Mouse (Mus musculus): ENCODE data around the gene Krtap9-3. TPM values are rescaled to one million over a fixed set of nuclear protein-coding genes. Genes with fewer than 3 reads are reported as not detected.

Krtap9-3 gene
- total RNA-seq, 2 experiments from 2014 or later, result not detected

DNA sequence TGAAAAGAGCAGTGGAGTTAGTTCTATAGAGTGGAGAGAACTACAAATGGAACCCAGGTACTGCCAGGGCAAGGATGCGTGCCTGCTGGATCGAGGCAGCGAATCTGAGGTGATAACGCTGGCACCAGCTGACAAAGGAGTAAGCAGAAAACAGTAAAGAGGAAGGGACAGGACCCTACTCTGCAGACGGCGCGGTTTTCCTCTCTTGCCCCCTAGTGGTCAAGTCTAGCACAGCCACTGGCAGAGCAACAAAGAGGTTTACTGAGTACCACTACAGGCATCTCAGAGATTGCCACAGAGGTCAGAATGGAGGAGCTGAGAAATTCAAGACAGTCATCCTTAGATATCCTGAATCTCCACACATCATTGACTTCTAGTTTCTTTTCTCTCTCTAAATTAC, 23.8 kb downstream of the Krtap9-3 start:
- peak; percentile 79 for ATAC-seq (replicated peaks; ENCODE audit: poor library complexity, severe bottlenecking)

DNA sequence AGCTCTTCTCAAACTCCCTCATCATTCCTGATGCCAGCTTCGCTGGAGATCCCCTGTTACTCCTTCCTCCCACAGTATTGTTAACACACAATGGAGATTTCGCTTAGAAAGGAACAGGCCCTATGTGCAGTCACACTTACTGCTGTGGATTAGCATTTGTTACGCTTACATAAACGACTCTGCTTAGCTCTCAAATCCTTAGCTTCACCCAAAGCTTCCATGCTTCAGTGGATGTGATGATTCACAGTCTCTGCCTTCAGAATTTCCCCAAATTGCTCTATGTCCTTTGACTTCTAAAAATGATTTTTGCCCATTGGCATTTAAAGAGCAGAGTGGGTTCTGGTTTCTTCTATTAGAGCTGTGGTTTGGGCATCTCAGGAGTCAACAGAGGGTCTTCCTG, 24.7 kb downstream of the Krtap9-3 start:
- no peak for ATAC-seq (replicated peaks; ENCODE audit: poor library complexity, severe bottlenecking)

DNA sequence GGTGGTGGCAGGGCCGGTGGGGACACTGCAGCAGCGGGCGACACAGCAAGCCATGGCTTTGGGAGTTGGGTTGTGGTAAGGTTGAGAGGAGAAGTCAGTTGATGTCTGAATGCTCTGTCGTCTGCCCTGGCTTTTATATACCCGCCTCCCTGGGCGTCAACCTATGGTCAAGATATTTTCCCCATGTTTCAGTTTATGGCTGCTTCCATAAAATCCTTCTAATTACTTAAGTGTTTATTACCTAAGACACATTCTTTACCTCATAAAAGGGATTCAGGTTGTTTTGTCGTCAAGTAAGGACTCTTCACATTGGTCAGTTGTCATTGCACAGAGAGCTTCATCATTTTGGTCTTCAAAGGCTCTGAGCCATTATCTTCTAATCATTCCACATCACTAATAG, 31.4 kb downstream of the Krtap9-3 start, which contains the start of gene Krtap3-1:
Gene Krtap3-1 (minus strand): TSS at position 101 of the 400 bp plus-strand sequence.
- no peak for ATAC-seq (replicated peaks; ENCODE audit: poor library complexity, severe bottlenecking)

DNA sequence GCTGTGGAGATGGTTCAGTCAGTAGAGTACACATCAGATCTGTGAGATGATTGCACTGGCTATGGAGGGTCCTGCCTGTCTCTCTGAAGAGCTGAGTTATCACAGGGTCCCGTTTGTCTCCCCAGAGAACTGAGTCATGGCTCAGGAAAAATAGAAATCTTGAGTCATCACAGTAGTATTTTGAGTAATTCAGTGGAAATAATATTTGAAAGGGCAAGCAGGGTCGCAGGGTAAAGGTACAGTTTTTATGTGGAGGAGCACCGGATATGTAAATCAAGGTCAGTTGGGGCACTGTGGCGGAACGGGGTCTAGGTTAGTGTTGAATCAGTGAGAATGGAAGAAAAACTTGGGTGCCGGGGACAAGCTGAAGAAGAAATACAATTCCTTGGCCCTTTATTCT, 35.3 kb downstream of the Krtap9-3 start:
- no peak for ATAC-seq (replicated peaks; ENCODE audit: poor library complexity, severe bottlenecking)

DNA sequence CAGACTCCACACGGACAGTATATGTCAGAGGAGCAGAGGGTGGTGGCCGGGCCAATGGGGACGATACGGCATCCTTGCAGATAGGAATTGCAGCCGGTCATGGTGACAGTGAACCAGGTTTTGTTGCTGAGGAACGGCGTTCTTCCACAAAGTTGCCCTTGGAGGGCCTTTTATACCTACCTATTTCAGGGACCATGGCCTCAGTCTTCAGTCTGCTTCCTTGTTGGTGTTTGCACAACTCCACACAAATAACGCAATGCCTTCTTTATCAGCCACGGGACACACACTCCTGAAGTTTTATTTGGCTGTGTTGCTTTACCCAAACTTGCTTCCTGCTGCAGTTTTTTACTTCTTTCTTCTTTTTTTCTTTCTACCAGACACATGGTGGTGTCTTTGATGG, 38.5 kb downstream of the Krtap9-3 start, which contains the start of gene Gm11939:
Gene Gm11939 (minus strand): TSS at position 101 of the 400 bp plus-strand sequence.
- ATAC-seq (replicated peaks; ENCODE audit: poor library complexity, severe bottlenecking), result no peak

DNA sequence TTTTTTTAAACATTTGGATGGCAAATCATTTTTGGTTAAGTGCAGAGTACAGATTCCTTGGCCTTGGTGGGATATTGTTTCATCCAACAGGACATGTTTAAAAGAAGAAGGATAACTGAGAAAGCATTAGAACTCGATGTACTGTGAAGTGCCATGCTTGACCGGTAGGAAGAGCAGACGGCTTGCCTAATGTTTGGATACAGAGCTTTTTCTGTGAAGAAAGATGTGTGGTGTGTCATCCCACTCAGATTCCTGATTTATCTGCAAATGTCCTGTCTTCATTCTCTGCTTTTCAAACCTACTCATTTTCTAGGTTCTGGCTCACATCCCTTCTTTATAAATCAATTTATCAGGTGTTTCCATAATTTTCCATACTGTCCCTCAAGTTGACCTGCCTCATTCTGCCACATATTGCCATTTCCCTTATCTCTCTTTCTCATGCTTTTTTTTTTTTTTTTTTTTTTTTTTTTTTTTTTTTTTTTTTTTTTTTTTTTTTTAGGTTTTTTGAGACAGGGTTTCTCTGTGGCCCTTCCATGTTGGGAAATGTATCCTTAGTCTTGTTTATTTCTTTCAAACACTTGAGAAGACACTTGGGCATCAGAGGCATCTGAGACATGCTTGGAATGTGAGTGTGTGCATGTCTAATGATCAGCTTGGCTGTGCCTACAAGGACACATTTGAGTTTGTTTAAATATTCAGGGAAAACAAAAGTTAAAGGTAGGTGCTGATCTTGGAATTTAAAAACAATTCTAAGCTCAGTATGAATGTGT, 39.7 kb downstream of the Krtap9-3 start:
- no peak for ATAC-seq (replicated peaks; ENCODE audit: poor library complexity, severe bottlenecking)

DNA sequence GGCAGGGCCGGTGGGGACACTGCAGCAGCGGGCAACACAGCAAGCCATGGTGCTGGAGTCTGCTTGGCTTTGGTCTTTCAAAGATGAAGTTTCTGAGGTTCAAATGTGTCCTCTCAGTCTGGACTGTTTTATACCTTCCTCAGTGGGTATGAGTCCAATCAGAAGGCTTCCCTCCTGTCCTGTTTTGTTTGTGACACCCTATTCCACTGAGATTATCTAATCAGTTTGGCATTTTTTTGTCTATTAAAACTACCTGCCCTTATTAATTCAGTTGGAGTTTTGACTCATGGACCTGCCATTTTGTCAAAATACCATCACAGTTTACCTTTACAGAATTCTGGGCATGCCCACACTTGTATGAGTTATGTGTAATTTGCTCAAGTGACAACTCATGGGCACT, 41.2 kb downstream of the Krtap9-3 start, which contains the start of gene Krtap3-2:
Gene Krtap3-2 (minus strand): TSS at position 101 of the 400 bp plus-strand sequence.
- no peak for ATAC-seq (replicated peaks; ENCODE audit: poor library complexity, severe bottlenecking)

DNA sequence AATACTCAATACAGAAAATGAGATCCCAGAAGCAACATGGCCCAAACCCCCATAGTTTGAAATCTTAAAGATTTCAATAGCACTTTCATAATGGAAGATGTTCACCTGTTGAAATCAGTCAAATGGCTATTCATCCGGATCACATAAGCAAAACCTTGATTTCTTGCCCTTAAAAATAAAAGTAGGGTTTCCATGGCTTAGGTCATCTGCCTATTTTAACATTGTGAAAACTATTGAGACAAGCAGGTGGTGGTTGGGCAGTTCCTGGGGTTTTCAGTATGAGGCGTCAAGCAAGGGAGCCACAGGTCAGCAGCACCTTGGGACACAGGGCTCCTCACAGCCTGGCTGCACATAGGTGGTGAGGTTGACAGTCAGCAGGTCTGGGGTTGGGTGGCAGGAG, 41.7 kb downstream of the Krtap9-3 start:
- no peak for ATAC-seq (replicated peaks; ENCODE audit: poor library complexity, severe bottlenecking)

DNA sequence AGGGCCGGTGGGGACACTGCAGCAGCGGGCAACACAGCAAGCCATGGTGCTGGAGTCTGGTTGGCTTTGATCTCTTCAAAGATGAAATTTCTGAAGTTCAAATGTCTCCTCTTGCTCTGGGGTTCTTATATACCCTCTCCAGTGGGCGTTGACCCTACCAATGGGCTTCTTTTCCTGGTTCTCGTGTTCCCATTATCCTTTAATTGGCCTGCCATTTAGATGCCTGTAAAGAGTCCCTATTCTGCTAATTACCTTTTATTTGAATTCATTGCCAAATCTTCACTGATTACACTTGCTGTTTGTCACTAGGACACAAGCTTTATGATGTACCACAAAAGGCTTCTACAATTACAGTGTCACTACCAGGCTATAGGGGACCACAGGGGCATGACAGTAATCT, 47.1 kb downstream of the Krtap9-3 start, which contains the start of gene Krtap3-3:
Gene Krtap3-3 (minus strand): TSS at position 101 of the 400 bp plus-strand sequence.
- no peak for ATAC-seq (replicated peaks; ENCODE audit: poor library complexity, severe bottlenecking)

DNA sequence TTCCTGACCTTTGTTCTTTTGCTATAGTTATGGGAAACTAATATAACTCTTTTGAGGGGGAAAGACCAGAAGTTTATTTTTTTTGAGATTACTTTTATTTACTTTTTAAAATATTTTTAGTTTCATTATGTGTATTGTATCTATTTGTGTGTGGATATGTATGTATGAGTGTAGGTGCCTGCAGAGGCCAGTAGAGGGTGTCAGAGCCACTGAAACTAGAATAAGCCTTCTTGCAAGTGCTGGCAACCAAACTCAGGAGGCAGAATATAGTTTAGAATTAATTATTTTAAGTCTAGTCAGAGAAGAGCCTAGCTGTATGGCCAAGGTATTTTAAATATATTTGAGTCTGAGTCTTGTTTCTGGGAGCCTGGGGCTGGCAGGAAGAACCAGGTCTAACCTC, 50.0 kb downstream of the Krtap9-3 start:
- ATAC-seq (replicated peaks; ENCODE audit: poor library complexity, severe bottlenecking), result no peak

Other genes with a start within 250 kb of the Krtap9-3 start
Only the 30 nearest of the 36 such genes appear.
- not detected in 2 replicates for gene Krt12, start 175.8 kb downstream of the Krtap9-3 start, total RNA-seq (2014; fragmentation: Nextera tagmentation)
- gene Krt12, start 175.8 kb downstream of the Krtap9-3 start, total RNA-seq (2017), result not detected in 2 replicates
- gene Krt20, start 160.0 kb downstream of the Krtap9-3 start, total RNA-seq (2014; fragmentation: Nextera tagmentation), result not detected in 2 replicates
- gene Krt20, start 160.0 kb downstream of the Krtap9-3 start, total RNA-seq (2017), result not detected in 2 replicates
- not detected in 2 replicates for gene Krt23, start 105.0 kb downstream of the Krtap9-3 start, total RNA-seq (2014; fragmentation: Nextera tagmentation)
- not detected in 2 replicates for gene Krt23, start 105.0 kb downstream of the Krtap9-3 start, total RNA-seq (2017)
- not detected in 2 replicates for gene Krt39, start 76.8 kb downstream of the Krtap9-3 start, total RNA-seq (2014; fragmentation: Nextera tagmentation)
- not detected in 2 replicates for gene Krt39, start 76.8 kb downstream of the Krtap9-3 start, total RNA-seq (2017)
- not detected in 2 replicates for gene Krt40, start 54.9 kb downstream of the Krtap9-3 start, total RNA-seq (2014; fragmentation: Nextera tagmentation)
- gene Krt40, start 54.9 kb downstream of the Krtap9-3 start, total RNA-seq (2017), result not detected in 2 replicates
- gene Krtap3-3, start 47.2 kb downstream of the Krtap9-3 start, total RNA-seq (2014; fragmentation: Nextera tagmentation), result not detected in 2 replicates
- gene Krtap3-3, start 47.2 kb downstream of the Krtap9-3 start, total RNA-seq (2017), result not detected in 2 replicates
- gene Krtap3-2, start 41.3 kb downstream of the Krtap9-3 start, total RNA-seq (2014; fragmentation: Nextera tagmentation), result not detected in 2 replicates
- not detected in 2 replicates for gene Krtap3-2, start 41.3 kb downstream of the Krtap9-3 start, total RNA-seq (2017)
- gene Gm11939, start 38.6 kb downstream of the Krtap9-3 start, total RNA-seq (2014; fragmentation: Nextera tagmentation), result not detected in 2 replicates
- gene Gm11939, start 38.6 kb downstream of the Krtap9-3 start, total RNA-seq (2017), result not detected in 2 replicates
- not detected in 2 replicates for gene Krtap3-1, start 31.5 kb downstream of the Krtap9-3 start, total RNA-seq (2014; fragmentation: Nextera tagmentation)
- not detected in 2 replicates for gene Krtap3-1, start 31.5 kb downstream of the Krtap9-3 start, total RNA-seq (2017)
- not detected in 2 replicates for gene Krtap1-5, start 17.1 kb downstream of the Krtap9-3 start, total RNA-seq (2014; fragmentation: Nextera tagmentation)
- not detected in 2 replicates for gene Krtap1-5, start 17.1 kb downstream of the Krtap9-3 start, total RNA-seq (2017)
- gene Krtap1-4, start 14.5 kb downstream of the Krtap9-3 start, total RNA-seq (2014; fragmentation: Nextera tagmentation), result not detected in 2 replicates
- not detected in 2 replicates for gene Krtap1-4, start 14.5 kb downstream of the Krtap9-3 start, total RNA-seq (2017)
- gene Krtap1-3, start 6.8 kb downstream of the Krtap9-3 start, total RNA-seq (2014; fragmentation: Nextera tagmentation), result not detected in 2 replicates
- gene Krtap1-3, start 6.8 kb downstream of the Krtap9-3 start, total RNA-seq (2017), result not detected in 2 replicates
- not detected in 2 replicates for gene Gm11938, start 5.2 kb upstream of the Krtap9-3 start, total RNA-seq (2014; fragmentation: Nextera tagmentation)
- not detected in 2 replicates for gene Gm11938, start 5.2 kb upstream of the Krtap9-3 start, total RNA-seq (2017)
- gene Gm11937, start 12.1 kb upstream of the Krtap9-3 start, total RNA-seq (2014; fragmentation: Nextera tagmentation), result not detected in 2 replicates
- gene Gm11937, start 12.1 kb upstream of the Krtap9-3 start, total RNA-seq (2017), result not detected in 2 replicates
- not detected in 2 replicates for gene Krtap2-4, start 16.7 kb upstream of the Krtap9-3 start, total RNA-seq (2014; fragmentation: Nextera tagmentation)
- not detected in 2 replicates for gene Krtap2-4, start 16.7 kb upstream of the Krtap9-3 start, total RNA-seq (2017)
- not detected in 2 replicates for gene Gm11562, start 22.3 kb upstream of the Krtap9-3 start, total RNA-seq (2014; fragmentation: Nextera tagmentation)
- gene Gm11562, start 22.3 kb upstream of the Krtap9-3 start, total RNA-seq (2017), result not detected in 2 replicates
- gene Krtap4-1, start 30.1 kb upstream of the Krtap9-3 start, total RNA-seq (2014; fragmentation: Nextera tagmentation), result not detected in 2 replicates
- not detected in 2 replicates for gene Krtap4-1, start 30.1 kb upstream of the Krtap9-3 start, total RNA-seq (2017)
- not detected in 2 replicates for gene Krtap4-2, start 37.0 kb upstream of the Krtap9-3 start, total RNA-seq (2014; fragmentation: Nextera tagmentation)
- not detected in 2 replicates for gene Krtap4-2, start 37.0 kb upstream of the Krtap9-3 start, total RNA-seq (2017)
- not detected in 2 replicates for gene Krtap4-7, start 46.0 kb upstream of the Krtap9-3 start, total RNA-seq (2014; fragmentation: Nextera tagmentation)
- gene Krtap4-7, start 46.0 kb upstream of the Krtap9-3 start, total RNA-seq (2017), result not detected in 2 replicates
- not detected in 2 replicates for gene Gm11555, start 52.1 kb upstream of the Krtap9-3 start, total RNA-seq (2014; fragmentation: Nextera tagmentation)
- gene Gm11555, start 52.1 kb upstream of the Krtap9-3 start, total RNA-seq (2017), result not detected in 2 replicates
- gene Gm11563, start 60.9 kb upstream of the Krtap9-3 start, total RNA-seq (2014; fragmentation: Nextera tagmentation), result not detected in 2 replicates
- not detected in 2 replicates for gene Gm11563, start 60.9 kb upstream of the Krtap9-3 start, total RNA-seq (2017)
- not detected in 2 replicates for gene Krtap4-6, start 67.9 kb upstream of the Krtap9-3 start, total RNA-seq (2014; fragmentation: Nextera tagmentation)
- gene Krtap4-6, start 67.9 kb upstream of the Krtap9-3 start, total RNA-seq (2017), result not detected in 2 replicates
- not detected in 2 replicates for gene Gm14190, start 92.6 kb upstream of the Krtap9-3 start, total RNA-seq (2014; fragmentation: Nextera tagmentation)
- not detected in 2 replicates for gene Gm14190, start 92.6 kb upstream of the Krtap9-3 start, total RNA-seq (2017)
- gene Gm14180, start 136.2 kb upstream of the Krtap9-3 start, total RNA-seq (2014; fragmentation: Nextera tagmentation), result not detected in 2 replicates
- not detected in 2 replicates for gene Gm14180, start 136.2 kb upstream of the Krtap9-3 start, total RNA-seq (2017)
- not detected in 2 replicates for gene Gm11595, start 174.8 kb upstream of the Krtap9-3 start, total RNA-seq (2014; fragmentation: Nextera tagmentation)
- gene Gm11595, start 174.8 kb upstream of the Krtap9-3 start, total RNA-seq (2017), result not detected in 2 replicates
- not detected in 2 replicates for gene Krtap4-8, start 182.6 kb upstream of the Krtap9-3 start, total RNA-seq (2014; fragmentation: Nextera tagmentation)
- not detected in 2 replicates for gene Krtap4-8, start 182.6 kb upstream of the Krtap9-3 start, total RNA-seq (2017)
- not detected in 2 replicates for gene Krtap4-9, start 187.1 kb upstream of the Krtap9-3 start, total RNA-seq (2014; fragmentation: Nextera tagmentation)
- gene Krtap4-9, start 187.1 kb upstream of the Krtap9-3 start, total RNA-seq (2017), result not detected in 2 replicates
- not detected in 2 replicates for gene Gm11596, start 195.4 kb upstream of the Krtap9-3 start, total RNA-seq (2014; fragmentation: Nextera tagmentation)
- gene Gm11596, start 195.4 kb upstream of the Krtap9-3 start, total RNA-seq (2017), result not detected in 2 replicates
- gene Gm11569, start 200.8 kb upstream of the Krtap9-3 start, total RNA-seq (2014; fragmentation: Nextera tagmentation), result not detected in 2 replicates
- gene Gm11569, start 200.8 kb upstream of the Krtap9-3 start, total RNA-seq (2017), result not detected in 2 replicates
- gene Gm11554, start 206.3 kb upstream of the Krtap9-3 start, total RNA-seq (2014; fragmentation: Nextera tagmentation), result not detected in 2 replicates
- not detected in 2 replicates for gene Gm11554, start 206.3 kb upstream of the Krtap9-3 start, total RNA-seq (2017)

All from granulocyte monocyte progenitor cell, adult 5-6 weeks (primary cell).